Comparison of ENCODE assay signal across 8 mouse cellular contexts in the genomic region with DNA sequence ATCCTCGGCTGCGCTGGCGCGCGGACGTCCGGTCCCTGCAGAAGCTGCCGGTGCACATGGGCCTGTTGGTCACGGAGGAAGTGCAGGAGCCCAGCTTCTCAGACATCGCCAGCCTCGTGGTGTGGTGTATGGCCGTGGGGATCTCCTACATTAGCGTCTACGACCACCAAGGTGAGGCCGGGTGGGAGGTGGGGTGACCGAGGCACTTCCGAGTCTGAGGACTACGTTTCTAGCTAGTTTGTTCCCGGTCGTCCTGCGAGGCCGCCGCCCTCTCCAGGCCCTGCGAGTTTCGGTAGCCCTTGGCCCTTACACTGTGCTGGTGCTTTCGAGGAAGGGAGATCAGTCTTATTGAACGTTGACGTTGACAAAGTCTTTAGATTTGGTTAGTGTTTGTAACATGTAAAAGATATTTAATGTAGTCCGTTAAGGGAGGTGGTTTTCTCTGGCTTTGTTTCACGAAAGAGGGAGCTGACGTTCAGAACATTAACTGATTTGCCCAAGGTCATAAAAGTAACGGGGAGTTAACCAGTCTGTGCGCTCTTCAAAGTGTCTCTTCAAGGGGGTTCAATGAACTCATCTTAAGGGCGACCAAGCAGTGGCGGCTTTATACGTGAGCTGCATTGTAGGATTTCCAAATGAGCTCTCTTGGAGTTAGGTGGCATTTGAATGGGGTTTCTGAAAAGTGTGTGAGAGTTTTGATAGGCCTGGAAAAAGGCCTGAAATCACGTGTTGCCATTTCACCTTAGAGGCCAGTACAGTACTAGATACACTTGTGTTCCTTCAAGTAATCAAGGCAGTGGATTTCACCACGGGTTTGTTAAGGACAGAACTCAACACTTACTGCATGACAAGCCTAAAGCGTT. TPM values are rescaled to one million over a fixed set of nuclear protein-coding genes. Genes with fewer than 3 reads are reported as not detected.
DNase-seq lines count a peak whose midpoint lies in the region; ATAC-seq and TF ChIP-seq lines count a peak whose summit lies in the region.

No protein-coding gene starts in this region.

- no peak for TF ChIP-seq CTCF in gastrocnemius, adult 2 months (IDR thresholded peaks at IDR 0.05)
- TF ChIP-seq CTCF in MEL (IDR thresholded peaks at IDR 0.05 in 2 of 3, conservative IDR thresholded peaks at IDR 0.05 in 1 of 3; ENCODE audit: control insufficient read depth in 1 of 3, insufficient read depth in 1 of 3, low read depth in 2 of 3, low read length in 3 of 3, poor library complexity in 1 of 3, severe bottlenecking in 1 of 3) = no peak

- ATAC-seq in erythroblast, adult 5-6 weeks (replicated peaks; ENCODE audit: low FRiP score, poor library complexity, severe bottlenecking) = peak; percentile 5; the same call in 1 of the 2 replicates
- ATAC-seq in intestine, embryonic 14.5 days (replicated peaks; ENCODE audit: low FRiP score, low TSS enrichment, low read depth) = peak; percentile 54
- ATAC-seq in midbrain, embryonic 13.5 days = peak; percentile 68

- no peak for TF ChIP-seq EP300 in MEL (IDR thresholded peaks at IDR 0.05; ENCODE audit: low read depth in 1 of 2, low read length in 2 of 2)

- DNase-seq in gastrocnemius, adult 2 months = no peak
- DNase-seq in gastrocnemius, adult 8-10 months (ENCODE audit: low spot score in 2 of 2) = no peak
- peak; percentile 72 for DNase-seq in MEL (ENCODE audit: low read depth, low spot score)
- DNase-seq in intestine, embryonic 14.5 days (ENCODE audit: low spot score) = peak; percentile 85
- no peak for DNase-seq in left cerebral cortex, adult 9 months (ENCODE audit: low spot score in 2 of 2)
- DNase-seq in cerebellum, postnatal 4 days (ENCODE audit: low spot score in 2 of 2) = no peak

- H3K4me1 ChIP-seq in MEL (ENCODE audit: control insufficient read depth in 1 of 2, insufficient read depth in 2 of 2, low read length in 2 of 2) = peaks cover 8 to 12% of the 10 kb centered on the region in 2 experiments
- peaks cover 12% of the 10 kb centered on the region for H3K4me1 ChIP-seq in intestine, embryonic 14.5 days (replicated peaks; ENCODE audit: control insufficient read depth, insufficient read depth, low read length)
- peaks cover 40% of the 10 kb centered on the region for H3K4me1 ChIP-seq in midbrain, embryonic 13.5 days (replicated peaks)

- no peaks in the 10 kb centered on the region for H3K27me3 ChIP-seq in MEL (ENCODE audit: control insufficient read depth in 1 of 2, insufficient read depth in 2 of 2, low read length in 2 of 2)
- H3K27me3 ChIP-seq in intestine, embryonic 14.5 days (replicated peaks; ENCODE audit: control insufficient read depth, insufficient read depth, low read length) = no peaks in the 10 kb centered on the region
- no peaks in the 10 kb centered on the region for H3K27me3 ChIP-seq in midbrain, embryonic 13.5 days

- TF ChIP-seq POLR2A in MEL (IDR thresholded peaks at IDR 0.05; ENCODE audit: control insufficient read depth in 1 of 2, insufficient read depth in 1 of 2, low read depth in 1 of 2, low read length in 2 of 2, poor library complexity in 1 of 2) = no peak

- no peak for TF ChIP-seq RAD21 in MEL (IDR thresholded peaks at IDR 0.05; ENCODE audit: low read depth, low read length)

- H3K27ac ChIP-seq in gastrocnemius, adult 2 months = peak overlapping the region; percentile 100
- H3K27ac ChIP-seq in MEL (ENCODE audit: control insufficient read depth, low read depth, low read length) = peak overlapping the region; percentile 62
- H3K27ac ChIP-seq in intestine, embryonic 14.5 days (ENCODE audit: low read depth) = peak overlapping the region; percentile 90
- H3K27ac ChIP-seq in midbrain, embryonic 13.5 days = peak overlapping the region; percentile 95

- peak overlapping the region; percentile 99 for H3K4me3 ChIP-seq in gastrocnemius, adult 2 months
- peak overlapping the region; percentile 89 to 99 for H3K4me3 ChIP-seq in MEL (ENCODE audit: control insufficient read depth in 1 of 2, insufficient read depth in 1 of 2, low read depth in 2 of 2, low read length in 2 of 2)
- H3K4me3 ChIP-seq in intestine, embryonic 14.5 days (ENCODE audit: low read depth, low read length) = peak overlapping the region; percentile 85
- H3K4me3 ChIP-seq in midbrain, embryonic 13.5 days (replicated peaks) = peak overlapping the region; percentile 66

- H3K9ac ChIP-seq in MEL (ENCODE audit: control insufficient read depth, low read depth, low read length, poor library complexity, severe bottlenecking) = peak overlapping the region; percentile 85
- peak overlapping the region; percentile 92 for H3K9ac ChIP-seq in intestine, embryonic 14.5 days (ENCODE audit: low read length)
- peak overlapping the region; percentile 88 for H3K9ac ChIP-seq in midbrain, embryonic 13.5 days (replicated peaks)

- intact Hi-C loops in gastrocnemius, adult 2 months (cut with DNase I) = loop anchor here (2.0 to 10.0 kb wide), 2 partner anchors 35 to 183 kb away; a partner anchor contains a TSS

- H3K9me3 ChIP-seq in MEL (replicated peaks; ENCODE audit: insufficient read depth, low read length) = no peaks in the 10 kb centered on the region
- no peaks in the 10 kb centered on the region for H3K9me3 ChIP-seq in intestine, embryonic 14.5 days (ENCODE audit: control insufficient read depth, low read length)
- H3K9me3 ChIP-seq in midbrain, embryonic 13.5 days = no peaks in the 10 kb centered on the region

- peaks cover 53% of the 10 kb centered on the region for H3K79me2 ChIP-seq in MEL (ENCODE audit: control insufficient read depth, insufficient read depth, low read length, poor library complexity)

- H3K36me3 ChIP-seq in MEL (ENCODE audit: control insufficient read depth in 1 of 2, insufficient read depth in 2 of 2, low read length in 2 of 2) = peaks cover 0 to 29% of the 10 kb centered on the region in 2 experiments; a peak in 3 of 4 replicates
- 0 out of 2 replicates have a peak, but pooled peaks cover 7% of the 10 kb centered on the region for H3K36me3 ChIP-seq in intestine, embryonic 14.5 days (ENCODE audit: control insufficient read depth, insufficient read depth, low read length)
- H3K36me3 ChIP-seq in midbrain, embryonic 13.5 days = no peaks in the 10 kb centered on the region

- 2% methylated on average over 39 of the region's 39 CpGs for WGBS in intestine, embryonic 14.5 days
- WGBS in midbrain, embryonic 13.5 days = 3% methylated on average over 39 of the region's 39 CpGs

- H3K4me2 ChIP-seq in intestine, embryonic 14.5 days (ENCODE audit: low read length) = peak overlapping the region; percentile 66
- H3K4me2 ChIP-seq in midbrain, embryonic 13.5 days (replicated peaks) = peak overlapping the region; percentile 80

TF ChIP-seq in MEL, 35 proteins besides CTCF, POLR2A, EP300 and RAD21 (continues in another document):
- TF ChIP-seq MAZ (IDR thresholded peaks at IDR 0.05; ENCODE audit: low read depth, low read length) = no peak
- TF ChIP-seq JUND (IDR thresholded peaks at IDR 0.05; ENCODE audit: low read depth, low read length) = no peak
- TF ChIP-seq GABPA (IDR thresholded peaks at IDR 0.05; ENCODE audit: low read depth, low read length) = no peak
- no peak for TF ChIP-seq E2F4 (IDR thresholded peaks at IDR 0.05; ENCODE audit: borderline replicate concordance, low read depth, low read length)
- TF ChIP-seq NRF1 (IDR thresholded peaks at IDR 0.05; ENCODE audit: insufficient read depth, low read depth, low read length, poor library complexity, severe bottlenecking) = no peak

RNA-seq across cellular contexts. Expression of a gene that starts 0.9 kb away (rescaled TPM):
- 10 to 100 TPM; 17.4 to 23.7 TPM for total RNA-seq in gastrocnemius, adult 2 months (2021)
- 10 to 100 TPM; 15.4 to 26.3 (median 19.9) TPM for total RNA-seq in gastrocnemius, adult 8-10 months (2022)
- total RNA-seq in MEL (2012; rRNA removed) = 24.8 and 25.6 TPM in 2 replicates
- polyA plus RNA-seq in MEL (2012; ENCODE audit: insufficient read depth in 1 of 2, insufficient read length in 2 of 2, low read depth in 1 of 2, low replicate concordance in 2 of 2, missing spikeins in 1 of 2) = 10 to 100 TPM; 43.5 to 52.4 TPM
- 5.6 and 10.0 TPM in 2 replicates for total RNA-seq in erythroblast, adult 5-6 weeks (2015; ENCODE audit: low replicate concordance)
- total RNA-seq in erythroblast, adult 5-6 weeks (2017; ENCODE audit: low replicate concordance) = 7.2 and 10.0 TPM in 2 replicates
- polyA plus RNA-seq in intestine, embryonic 14.5 days (2014; fragmentation: Nextera tagmentation; extraction: Ambion mirVana) = 15.0 and 16.6 TPM in 2 replicates
- polyA plus RNA-seq in midbrain, embryonic 13.5 days (2015; fragmentation: Nextera tagmentation; extraction: Ambion mirVana) = 18.3 and 18.5 TPM in 2 replicates

RNA-seq across cellular contexts. Expression of a gene that starts 29.5 kb away (rescaled TPM):
- total RNA-seq in gastrocnemius, adult 2 months (2021) = not detected
- total RNA-seq in gastrocnemius, adult 8-10 months (2022) = under 1 TPM in 1 of 4 experiments, not detected in 3; 0.19 TPM
- 0.12 and 0.13 TPM in 2 replicates for total RNA-seq in MEL (2012; rRNA removed)
- under 1 TPM in 1 of 2 experiments, not detected in 1; 0.17 TPM for polyA plus RNA-seq in MEL (2012; ENCODE audit: insufficient read depth in 1 of 2, insufficient read length in 2 of 2, low read depth in 1 of 2, low replicate concordance in 2 of 2, missing spikeins in 1 of 2)
- total RNA-seq in erythroblast, adult 5-6 weeks (2015; ENCODE audit: low replicate concordance) = not detected in 2 replicates
- not detected in 2 replicates for total RNA-seq in erythroblast, adult 5-6 weeks (2017; ENCODE audit: low replicate concordance)
- polyA plus RNA-seq in intestine, embryonic 14.5 days (2014; fragmentation: Nextera tagmentation; extraction: Ambion mirVana) = 1.1 and 3.0 TPM in 2 replicates
- not detected in 2 replicates for polyA plus RNA-seq in midbrain, embryonic 13.5 days (2015; fragmentation: Nextera tagmentation; extraction: Ambion mirVana)

RNA-seq across cellular contexts. Expression of a gene that starts 36.3 kb away (rescaled TPM):
- total RNA-seq in gastrocnemius, adult 2 months (2021) = 1 to 10 TPM; 7.6 to 9.3 TPM
- 1 to 10 TPM; 6.8 to 8.1 (median 7.8) TPM for total RNA-seq in gastrocnemius, adult 8-10 months (2022)
- 6.2 and 6.4 TPM in 2 replicates for total RNA-seq in MEL (2012; rRNA removed)
- polyA plus RNA-seq in MEL (2012; ENCODE audit: insufficient read depth in 1 of 2, insufficient read length in 2 of 2, low read depth in 1 of 2, low replicate concordance in 2 of 2, missing spikeins in 1 of 2) = 1 to 10 TPM in 1 of 2 experiments, not detected in 1; 8.2 TPM
- total RNA-seq in erythroblast, adult 5-6 weeks (2015; ENCODE audit: low replicate concordance) = 2.1 and 2.9 TPM in 2 replicates
- total RNA-seq in erythroblast, adult 5-6 weeks (2017; ENCODE audit: low replicate concordance) = 1.4 and 15.9 TPM in 2 replicates
- 17.8 and 19.2 TPM in 2 replicates for polyA plus RNA-seq in intestine, embryonic 14.5 days (2014; fragmentation: Nextera tagmentation; extraction: Ambion mirVana)
- 22.3 and 22.9 TPM in 2 replicates for polyA plus RNA-seq in midbrain, embryonic 13.5 days (2015; fragmentation: Nextera tagmentation; extraction: Ambion mirVana)

RNA-seq across cellular contexts. Expression of a gene that starts 59.7 kb away (rescaled TPM):
- not detected for total RNA-seq in gastrocnemius, adult 2 months (2021)
- not detected for total RNA-seq in gastrocnemius, adult 8-10 months (2022)
- not detected in 2 replicates for total RNA-seq in MEL (2012; rRNA removed)
- not detected for polyA plus RNA-seq in MEL (2012; ENCODE audit: insufficient read depth in 1 of 2, insufficient read length in 2 of 2, low read depth in 1 of 2, low replicate concordance in 2 of 2, missing spikeins in 1 of 2)
- total RNA-seq in erythroblast, adult 5-6 weeks (2015; ENCODE audit: low replicate concordance) = not detected in 2 replicates
- total RNA-seq in erythroblast, adult 5-6 weeks (2017; ENCODE audit: low replicate concordance) = not detected in 2 replicates
- polyA plus RNA-seq in intestine, embryonic 14.5 days (2014; fragmentation: Nextera tagmentation; extraction: Ambion mirVana) = not detected in 2 replicates
- polyA plus RNA-seq in midbrain, embryonic 13.5 days (2015; fragmentation: Nextera tagmentation; extraction: Ambion mirVana) = not detected in 2 replicates

Comparison
In these comparisons a context has a peak if more than half of its experiments do, and no peak if none do; other contexts are left out.
1. DNase-seq: peak in MEL (single experiment) and intestine, embryonic 14.5 days (single experiment); none in gastrocnemius, adult 2 months (single experiment), gastrocnemius, adult 8-10 months (0 of 2), left cerebral cortex, adult 9 months (0 of 2) and cerebellum, postnatal 4 days (0 of 2).
2. ATAC-seq: peak in every context shown above with its lines; median percentile 68 in midbrain, embryonic 13.5 days; 54 in intestine, embryonic 14.5 days; 5 in erythroblast, adult 5-6 weeks.
3. Peak in every context shown above with its lines, with median percentiles within 50 percentile points of each other: H3K27ac ChIP-seq, H3K4me3 ChIP-seq and H3K9ac ChIP-seq.